Mouse (Mus musculus) liver, embryonic 14.5 days (tissue): Measurements from ENCODE around the gene Tmem190. TPM values are rescaled to one million over a fixed set of nuclear protein-coding genes. Genes with fewer than 3 reads are reported as not detected.

Experiments used
- ATAC-seq: fragments of 200-750 bp; cut with Nextera tagmentation; 2 replicates; pipeline ENCODE4 v1.8.0; 2017; ENCODE audit warnings: moderate number of reproducible peaks, mild to moderate bottlenecking, moderate library complexity; ENCODE audit not compliant: insufficient read depth
- DNase-seq, 3 experiments: peaks; one replicate each; pipeline ENCODE4 v3.0.0-alpha.2; 2012 to 2013; ENCODE audit warnings: low read depth in 3 of 3, low spot score in 3 of 3
- H3K27ac ChIP-seq: fragments of 300-500 bp; sonication (generic); 2 replicates; pipeline ENCODE4 v1.5.1; 2014; ENCODE audit warnings: moderate library complexity, mild to moderate bottlenecking, control low read depth, inconsistent platforms
- H3K27me3 ChIP-seq: fragments of 300-500 bp; sonication (generic); 2 replicates; pipeline ENCODE4 v1.6.1; 2014; ENCODE audit warnings: mild to moderate bottlenecking, low read length, moderate library complexity; ENCODE audit not compliant: control insufficient read depth, insufficient read depth
- H3K36me3 ChIP-seq: fragments of 300-500 bp; sonication (generic); replicated peaks from 2 replicates; pipeline ENCODE4 v1.6.1; 2014; ENCODE audit warnings: low read depth; ENCODE audit not compliant: control insufficient read depth, insufficient read depth
- H3K4me1 ChIP-seq, 2 experiments: fragments of 200-500 bp in 1 of 2; fragments of 300-500 bp in 1 of 2; sonication (generic) in 1 of 2; replicated peaks; 2 replicates each; pipeline ENCODE4 v1.6.1; 2012 to 2014; ENCODE audit warnings: antibody characterized with exemption in 1 of 2, inconsistent platforms in 1 of 2, low read length in 1 of 2; ENCODE audit not compliant: control insufficient read depth in 2 of 2, insufficient read depth in 2 of 2
- H3K4me2 ChIP-seq: fragments of 300-500 bp; sonication (generic); 2 replicates; pipeline ENCODE4 v1.6.1; 2014; ENCODE audit warnings: low read depth, mild to moderate bottlenecking, control low read depth, moderate library complexity
- H3K4me3 ChIP-seq, 2 experiments: fragments of 200-500 bp in 1 of 2; fragments of 300-500 bp in 1 of 2; sonication (generic) in 1 of 2; 2 replicates each; pipeline ENCODE4 v1.5.1; 2012 to 2014; ENCODE audit warnings: low read depth in 2 of 2, low read length in 2 of 2, mild to moderate bottlenecking in 2 of 2, control low read depth in 1 of 2, inconsistent platforms in 1 of 2, moderate library complexity in 1 of 2; ENCODE audit not compliant: insufficient read depth in 1 of 2
- H3K9ac ChIP-seq: fragments of 300-500 bp; sonication (generic); replicated peaks from 2 replicates; pipeline ENCODE4 v1.6.1; 2014; ENCODE audit warnings: mild to moderate bottlenecking, control low read depth, moderate library complexity
- H3K9me3 ChIP-seq: fragments of 300-500 bp; sonication (generic); 2 replicates; pipeline ENCODE4 v1.6.1; 2016; ENCODE audit warnings: low read length, mixed read lengths; ENCODE audit not compliant: control insufficient read depth
- CTCF ChIP-seq: IDR thresholded peaks from 2 replicates; pipeline ENCODE4 v1.5.1; 2016; ENCODE audit warnings: antibody characterized with exemption, low read depth, control low read depth
- EP300 ChIP-seq: IDR thresholded peaks from 2 replicates; pipeline ENCODE4 v1.6.1; 2016; ENCODE audit warnings: antibody characterized with exemption, low read depth
- WGBS: fragments of 180-500 bp; shearing (Covaris S2); extraction: QIAGEN DNeasy Blood & Tissue Kit; methylation state at CpG from one replicate; pipeline ENCODE4 v1.1.7; 2014; ENCODE audit not compliant: insufficient replicate concordance; 5-methylcytosine and 5-hydroxymethylcytosine counted together
- polyA plus RNA-seq, 2 experiments: library from polyadenylated mRNA; depleted of rRNA in 1 of 2; stranded (reverse) in 1 of 2; unstranded in 1 of 2; fragments of >200 nt; fragmentation: Nextera tagmentation in 1 of 2; extraction: Ambion mirVana in 1 of 2; gene quantifications; 2 replicates each; pipeline versions ENCODE4 v1.2.1 to v1.2.3; 2012 to 2014

The Tmem190 gene
- polyA plus RNA-seq, 2 experiments = not detected

DNA sequence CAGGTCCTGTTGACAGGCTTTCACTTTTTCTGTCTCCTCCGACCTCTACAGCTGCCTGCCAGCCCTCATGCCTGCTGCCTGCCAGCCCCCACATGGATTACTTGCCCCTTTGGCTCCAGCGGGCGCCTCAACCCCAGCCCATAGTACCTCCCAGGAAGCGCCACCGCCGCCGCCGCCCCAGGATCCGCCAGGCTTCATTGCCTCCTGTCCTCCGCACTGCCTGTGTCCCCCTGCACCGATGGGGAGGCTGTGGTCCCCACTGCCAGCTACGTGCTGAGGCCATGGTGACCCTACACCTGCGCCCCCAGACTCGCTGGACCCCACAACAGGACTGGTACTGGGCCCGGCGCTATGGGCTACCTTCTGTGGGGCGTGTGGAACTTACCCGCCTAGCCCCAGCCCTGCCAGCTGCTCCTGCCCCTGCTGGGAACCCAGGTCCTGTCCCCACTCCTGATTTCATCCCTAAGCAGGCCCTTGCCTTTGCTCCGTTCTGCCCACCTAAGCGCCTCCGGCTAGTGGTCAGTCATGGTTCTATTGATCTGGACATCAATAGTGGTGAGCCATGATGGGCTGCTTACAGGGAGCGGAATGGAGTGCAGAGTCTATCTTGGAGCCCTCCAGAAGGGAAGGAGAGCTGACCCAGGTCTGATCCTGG lies 36.3 kb upstream of the Tmem190 start:
- peak overlapping the region; percentile 97 for H3K27ac ChIP-seq
- DNase-seq = no peak
- H3K9me3 ChIP-seq = no peaks in the 10 kb centered on the region
- no peaks in the 10 kb centered on the region for H3K27me3 ChIP-seq
- H3K9ac ChIP-seq = peak overlapping the region; percentile 61
- H3K4me2 ChIP-seq = peak overlapping the region; percentile 95
- peaks cover 72 to 81% of the 10 kb centered on the region in 2 experiments for H3K4me1 ChIP-seq
- no peak for TF ChIP-seq EP300
- TF ChIP-seq CTCF = no peak
- 80% methylated on average over 22 of the region's 22 CpGs for WGBS
- H3K36me3 ChIP-seq = peaks cover 15% of the 10 kb centered on the region
- no peak for ATAC-seq
- H3K4me3 ChIP-seq = no peak overlapping the region

DNA sequence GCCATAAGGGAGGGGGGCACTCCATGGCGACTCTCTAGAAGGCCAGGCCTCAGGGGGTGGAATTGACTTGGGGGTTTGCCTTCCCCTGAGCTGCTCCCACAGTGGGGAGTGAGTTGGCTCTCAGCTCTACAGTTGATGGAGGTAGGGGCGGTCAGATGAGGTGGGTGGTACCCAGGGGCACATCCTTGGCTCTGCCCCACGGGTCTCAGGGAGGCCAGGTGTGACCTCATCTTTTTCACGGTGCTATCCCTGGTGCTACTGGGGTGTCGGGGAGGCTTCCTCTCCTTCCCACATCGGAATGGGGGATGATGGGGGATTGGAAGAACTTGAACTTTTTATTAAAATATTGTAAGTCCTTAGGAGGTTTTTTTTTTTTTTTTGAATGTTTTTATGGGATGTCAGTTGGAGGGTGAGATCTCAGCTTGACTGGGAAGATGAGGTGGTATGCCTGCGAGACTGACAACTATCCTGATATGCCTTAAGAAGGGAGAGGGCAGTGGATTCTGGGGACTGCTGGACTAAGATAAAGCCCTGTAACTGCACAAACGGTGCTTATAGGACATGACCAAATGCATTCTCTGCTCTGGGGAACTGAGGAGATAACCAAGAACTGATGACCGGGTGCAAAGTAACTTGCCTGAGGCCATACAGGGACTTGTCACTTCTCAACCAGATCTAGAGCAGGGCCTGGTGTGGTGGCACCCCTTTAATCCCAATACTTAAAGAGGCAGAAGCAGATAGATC lies 35.4 kb upstream of the Tmem190 start:
- H3K36me3 ChIP-seq = peaks cover 15% of the 10 kb centered on the region
- TF ChIP-seq CTCF (no peak), EP300 (peak; percentile 93)
- 26% methylated on average over 9 of the region's 9 CpGs for WGBS
- peak overlapping the region; percentile 97 for H3K27ac ChIP-seq
- no peaks in the 10 kb centered on the region for H3K27me3 ChIP-seq
- peak overlapping the region; percentile 95 for H3K4me2 ChIP-seq
- H3K4me1 ChIP-seq = peaks cover 72 to 84% of the 10 kb centered on the region in 2 experiments
- H3K9ac ChIP-seq = peak overlapping the region; percentile 68
- H3K9me3 ChIP-seq = no peaks in the 10 kb centered on the region
- peak overlapping the region in 1 of 2 experiments; percentile 17; a peak in 3 of 4 replicates for H3K4me3 ChIP-seq
- peak; percentile 83 to 86 (median 83) for DNase-seq
- ATAC-seq = peak; percentile 68

DNA sequence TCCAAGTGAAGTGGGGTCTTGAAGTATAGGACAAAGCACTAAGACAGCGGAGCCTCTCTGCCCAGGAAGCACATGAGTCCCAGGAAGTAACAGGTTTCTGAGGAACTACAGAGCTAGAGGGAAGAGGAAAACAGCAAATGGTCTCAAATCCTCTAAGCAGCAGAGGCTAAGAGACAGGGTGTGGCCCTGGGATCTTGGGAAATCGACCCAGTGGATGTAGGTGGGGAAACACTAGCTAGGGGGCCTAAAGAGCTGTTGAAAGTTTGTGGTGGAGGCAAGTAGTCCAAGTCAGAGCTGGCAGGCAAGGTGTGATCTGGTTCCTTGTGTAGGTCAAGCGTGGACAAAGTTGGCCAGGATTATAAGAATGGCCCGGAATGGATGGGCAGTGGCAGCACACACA lies 34.4 kb upstream of the Tmem190 start:
- no peak for DNase-seq
- H3K27me3 ChIP-seq = no peaks in the 10 kb centered on the region
- H3K9ac ChIP-seq = peak overlapping the region; percentile 68
- ATAC-seq = no peak
- H3K9me3 ChIP-seq = no peaks in the 10 kb centered on the region
- peak overlapping the region; percentile 97 for H3K27ac ChIP-seq
- TF ChIP-seq CTCF (peak; percentile 27), EP300 (no peak)
- H3K4me2 ChIP-seq = peak overlapping the region; percentile 95
- WGBS = 67% methylated on average over 4 of the region's 4 CpGs
- H3K36me3 ChIP-seq = peaks cover 15% of the 10 kb centered on the region
- H3K4me3 ChIP-seq = no peak overlapping the region
- H3K4me1 ChIP-seq = peaks cover 74 to 80% of the 10 kb centered on the region in 2 experiments

DNA sequence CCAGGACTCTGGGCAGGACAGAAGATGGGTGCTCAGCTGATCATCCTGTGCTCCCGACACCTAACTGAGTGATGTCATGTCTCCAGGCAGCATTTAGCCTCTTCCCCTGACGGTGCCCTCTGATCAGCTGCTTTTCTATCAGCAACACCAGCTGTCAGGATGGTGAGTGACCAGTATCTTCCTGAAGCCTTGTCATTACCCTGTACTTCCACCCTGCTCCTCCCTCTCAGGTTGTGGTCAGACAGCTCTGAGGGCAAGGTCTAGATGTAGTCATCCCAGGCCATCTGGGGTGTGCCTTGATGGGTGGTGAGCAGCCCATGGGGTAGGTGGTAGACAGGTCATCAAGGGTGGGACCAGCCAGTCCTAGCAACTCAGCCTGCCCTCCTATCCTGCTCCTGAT lies 33.6 kb upstream of the Tmem190 start:
- Histone ChIP-seq H3K36me3 (peaks cover 15% of the 10 kb centered on the region), H3K4me1 (peaks cover 69 to 73% of the 10 kb centered on the region in 2 experiments), H3K27me3 (no peaks in the 10 kb centered on the region), H3K9ac (peak overlapping the region; percentile 50), H3K4me3 (no peak overlapping the region), H3K4me2 (peak overlapping the region; percentile 95), H3K9me3 (no peaks in the 10 kb centered on the region), H3K27ac (peak overlapping the region; percentile 97)
- TF ChIP-seq EP300 (peak; percentile 51; the same call in 1 of the 2 replicates), CTCF (no peak)
- DNase-seq (peak in 1 of 3 experiments; percentile 53), ATAC-seq (peak; percentile 9)
- WGBS = 40% methylated on average over 2 of the region's 2 CpGs
